Mouse (Mus musculus): Measurements from ENCODE around the gene Zfand3.
A peak's percentile ranks its signal among the peaks of the same experiment; 100 is the strongest.

The Zfand3 gene

GRCm38 (mm10) chr17:30004203-30005102, at the start of gene Zfand3:
Zfand3 (plus strand) TSS chr17:30004733.
- peak; percentile 96 for DNase-seq (ENCODE audit: low read depth)

- no peak for DNase-seq (ENCODE audit: low read depth)
Observed at GRCm38 (mm10) chr17:29955880-29956279, 48.7 kb upstream of the Zfand3 start.

GRCm38 (mm10) chr17:29963730-29964259, 40.7 kb upstream of the Zfand3 start:
- DNase-seq (ENCODE audit: low read depth) = peak; percentile 60

GRCm38 (mm10) chr17:29965506-29965905, 39.0 kb upstream of the Zfand3 start:
- DNase-seq (ENCODE audit: low read depth) = no peak

- DNase-seq (ENCODE audit: low read depth) = no peak
Observed at GRCm38 (mm10) chr17:29970037-29970555, 34.4 kb upstream of the Zfand3 start, which contains the start of gene Mdga1. Mdga1 (minus strand) TSS chr17:29970087.

GRCm38 (mm10) chr17:29971761-29972432, 32.6 kb upstream of the Zfand3 start:
- no peak for DNase-seq (ENCODE audit: low read depth)

- DNase-seq (ENCODE audit: low read depth) = peak; percentile 76
Observed at GRCm38 (mm10) chr17:29973226-29973625, 31.3 kb upstream of the Zfand3 start.

GRCm38 (mm10) chr17:29975731-29976130, 28.8 kb upstream of the Zfand3 start:
- peak; percentile 71 for DNase-seq (ENCODE audit: low read depth)

GRCm38 (mm10) chr17:29979020-29979419, 25.5 kb upstream of the Zfand3 start:
- no peak for DNase-seq (ENCODE audit: low read depth)

GRCm38 (mm10) chr17:29979841-29980240, 24.7 kb upstream of the Zfand3 start:
- DNase-seq (ENCODE audit: low read depth) = peak; percentile 70

- DNase-seq (ENCODE audit: low read depth) = no peak
Observed at GRCm38 (mm10) chr17:29981568-29981967, 23.0 kb upstream of the Zfand3 start.

- no peak for DNase-seq (ENCODE audit: low read depth)
Observed at GRCm38 (mm10) chr17:29983190-29983589, 21.3 kb upstream of the Zfand3 start.

- DNase-seq (ENCODE audit: low read depth) = no peak
Observed at GRCm38 (mm10) chr17:29984931-29985330, 19.6 kb upstream of the Zfand3 start.

GRCm38 (mm10) chr17:29985534-29985933, 19.0 kb upstream of the Zfand3 start:
- DNase-seq (ENCODE audit: low read depth) = no peak

GRCm38 (mm10) chr17:29988141-29988540, 16.4 kb upstream of the Zfand3 start:
- DNase-seq (ENCODE audit: low read depth) = no peak

- no peak for DNase-seq (ENCODE audit: low read depth)
Observed at GRCm38 (mm10) chr17:29989653-29990052, 14.9 kb upstream of the Zfand3 start.

GRCm38 (mm10) chr17:29990136-29990535, 14.4 kb upstream of the Zfand3 start:
- no peak for DNase-seq (ENCODE audit: low read depth)

- DNase-seq (ENCODE audit: low read depth) = no peak
Observed at GRCm38 (mm10) chr17:29990845-29991244, 13.7 kb upstream of the Zfand3 start.

GRCm38 (mm10) chr17:29993488-29993887, 11.0 kb upstream of the Zfand3 start:
- no peak for DNase-seq (ENCODE audit: low read depth)

- DNase-seq (ENCODE audit: low read depth) = no peak
Observed at GRCm38 (mm10) chr17:29994011-29994410, 10.5 kb upstream of the Zfand3 start.

- no peak for DNase-seq (ENCODE audit: low read depth)
Observed at GRCm38 (mm10) chr17:29994459-29994858, 10.1 kb upstream of the Zfand3 start.

- DNase-seq (ENCODE audit: low read depth) = no peak
Observed at GRCm38 (mm10) chr17:29995986-29996385, 8.5 kb upstream of the Zfand3 start.

GRCm38 (mm10) chr17:29997726-29998125, 6.8 kb upstream of the Zfand3 start:
- no peak for DNase-seq (ENCODE audit: low read depth)

Data from induced T-regulatory cell, adult 2 months (primary cell).